Mouse (Mus musculus) stomach, embryonic 14.5 days (tissue): ENCODE results near the gene Myh6. TPM values are rescaled to one million over a fixed set of nuclear protein-coding genes. Genes with fewer than 3 reads are reported as not detected.

Source experiments
- ATAC-seq: fragments of 200-750 bp; cut with Nextera tagmentation; 2 replicates; pipeline ENCODE4 v1.8.0; 2017; ENCODE audit warnings: low read depth, moderate TSS enrichment; ENCODE audit not compliant: insufficient number of reproducible peaks, insufficient read depth, low FRiP score
- H3K27ac ChIP-seq: fragments of 300-500 bp; sonication (generic); 2 replicates; pipeline ENCODE4 v1.5.1; 2014; ENCODE audit warnings: mild to moderate bottlenecking, low read length, moderate library complexity, mixed read lengths
- H3K27me3 ChIP-seq: fragments of 300-500 bp; sonication (generic); 2 replicates; pipeline ENCODE4 v1.6.1; 2014; ENCODE audit warnings: low read length, control low read depth, mixed read lengths; ENCODE audit not compliant: control insufficient read depth, insufficient read depth
- H3K36me3 ChIP-seq: fragments of 300-500 bp; sonication (generic); 2 replicates; pipeline ENCODE4 v1.6.1; 2014; ENCODE audit warnings: mild to moderate bottlenecking, control low read depth, low read length, moderate library complexity, mixed read lengths; ENCODE audit not compliant: control insufficient read depth, insufficient read depth
- H3K4me1 ChIP-seq: fragments of 300-500 bp; sonication (generic); 2 replicates; pipeline ENCODE4 v1.6.1; 2014; ENCODE audit warnings: low read length, control low read depth, mixed read lengths; ENCODE audit not compliant: control insufficient read depth, insufficient read depth
- H3K4me2 ChIP-seq: fragments of 300-500 bp; sonication (generic); replicated peaks from 2 replicates; pipeline ENCODE4 v1.6.1; 2014; ENCODE audit warnings: low read depth, low read length, control low read depth
- H3K4me3 ChIP-seq: fragments of 300-500 bp; sonication (generic); 2 replicates; pipeline ENCODE4 v1.5.1; 2014; ENCODE audit warnings: low read depth, low read length, control low read depth
- H3K9ac ChIP-seq: fragments of 300-500 bp; sonication (generic); replicated peaks from 2 replicates; pipeline ENCODE4 v1.6.1; 2014; ENCODE audit warnings: low read depth, mild to moderate bottlenecking, control low read depth, low read length, moderate library complexity, mixed read lengths
- H3K9me3 ChIP-seq: fragments of 300-500 bp; sonication (generic); 2 replicates; pipeline ENCODE4 v1.6.1; 2016; ENCODE audit warnings: low read depth, low read length, control low read depth; ENCODE audit not compliant: control insufficient read depth
- WGBS: fragments of 180-500 bp; shearing (Covaris S2); extraction: QIAGEN DNeasy Blood & Tissue Kit; methylation state at CpG from one replicate; pipeline ENCODE4 v1.1.7; 2014; 5-methylcytosine and 5-hydroxymethylcytosine counted together
- polyA plus RNA-seq: library from polyadenylated mRNA; unstranded; fragments of >200 nt; fragmentation: Nextera tagmentation; extraction: Ambion mirVana; gene quantifications from 2 replicates; pipeline ENCODE4 v1.2.1, GENCODE M21; 2014

Gene Myh6
- polyA plus RNA-seq, 1 experiment from 2014 or later: 0.75 TPM

- Histone ChIP-seq H3K27me3 (no peaks in the 10 kb centered on the region), H3K27ac (no peak overlapping the region), H3K9me3 (no peaks in the 10 kb centered on the region), H3K4me3 (no peak overlapping the region), H3K4me2 (no peak overlapping the region), H3K36me3 (no peaks in the 10 kb centered on the region), H3K4me1 (peaks cover 16% of the 10 kb centered on the region; the same call in 1 of the 2 replicates), H3K9ac (no peak overlapping the region)
- ATAC-seq: no peak
Observed at GRCm38 (mm10) chr14:54998680-54999079, 32.0 kb upstream of the Myh6 start.

- Histone ChIP-seq H3K36me3 (no peaks in the 10 kb centered on the region), H3K4me3 (no peak overlapping the region), H3K9me3 (no peaks in the 10 kb centered on the region), H3K27me3 (no peaks in the 10 kb centered on the region), H3K4me1 (peaks cover 16% of the 10 kb centered on the region; the same call in 1 of the 2 replicates), H3K4me2 (no peak overlapping the region), H3K27ac (peak overlapping the region; percentile 61; the same call in 1 of the 2 replicates), H3K9ac (no peak overlapping the region)
- 54% methylated on average over 4 of the region's 4 CpGs for WGBS
- ATAC-seq: no peak
Observed at GRCm38 (mm10) chr14:54997297-54997696, 30.6 kb upstream of the Myh6 start.

- peaks cover 16% of the 10 kb centered on the region; the same call in 1 of the 2 replicates for H3K4me1 ChIP-seq
- H3K4me2 ChIP-seq: no peak overlapping the region
- no peak for ATAC-seq
- no peaks in the 10 kb centered on the region for H3K9me3 ChIP-seq
- 66% methylated on average over 9 of the region's 9 CpGs for WGBS
- no peaks in the 10 kb centered on the region for H3K36me3 ChIP-seq
- no peak overlapping the region for H3K4me3 ChIP-seq
- H3K9ac ChIP-seq: no peak overlapping the region
- H3K27me3 ChIP-seq: no peaks in the 10 kb centered on the region
- peak overlapping the region; percentile 61; the same call in 1 of the 2 replicates for H3K27ac ChIP-seq
Observed at GRCm38 (mm10) chr14:54996793-54997192, 30.1 kb upstream of the Myh6 start.

GRCm38 (mm10) chr14:54995457-54996138 is 28.9 kb upstream of the Myh6 start:
- Histone ChIP-seq H3K27me3 (no peaks in the 10 kb centered on the region), H3K9me3 (no peaks in the 10 kb centered on the region), H3K4me3 (no peak overlapping the region), H3K4me2 (no peak overlapping the region), H3K27ac (peak overlapping the region; percentile 27; the same call in 1 of the 2 replicates), H3K36me3 (no peaks in the 10 kb centered on the region), H3K9ac (no peak overlapping the region), H3K4me1 (peaks cover 16% of the 10 kb centered on the region; the same call in 1 of the 2 replicates)
- no peak for ATAC-seq
- 44% methylated on average over 14 of the region's 14 CpGs for WGBS

DNA sequence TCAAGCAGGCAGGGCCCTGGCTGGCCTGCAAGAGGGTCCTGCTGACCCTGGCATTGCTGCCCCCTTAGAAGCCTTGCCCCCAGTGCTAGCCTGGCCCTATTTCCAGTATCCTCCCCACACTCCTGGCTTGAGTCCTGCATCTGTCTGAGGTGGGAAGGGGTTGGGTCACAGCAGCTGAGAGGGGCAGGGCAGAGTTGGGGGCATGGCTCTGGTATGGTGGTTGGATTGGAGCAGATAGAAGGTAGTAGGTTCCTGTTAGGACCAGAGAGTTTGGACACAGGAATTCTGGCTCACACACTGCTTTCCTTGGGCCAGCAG is 28.1 kb upstream of the Myh6 start:
- Histone ChIP-seq H3K4me1 (peaks cover 16% of the 10 kb centered on the region; the same call in 1 of the 2 replicates), H3K27ac (no peak overlapping the region; the same call in 1 of the 2 replicates), H3K4me3 (no peak overlapping the region), H3K4me2 (no peak overlapping the region), H3K9me3 (no peaks in the 10 kb centered on the region), H3K27me3 (no peaks in the 10 kb centered on the region), H3K36me3 (no peaks in the 10 kb centered on the region), H3K9ac (no peak overlapping the region)
- ATAC-seq: no peak

- peak; percentile 29; the same call in 1 of the 2 replicates for ATAC-seq
- no peaks in the 10 kb centered on the region for H3K36me3 ChIP-seq
- H3K27me3 ChIP-seq: no peaks in the 10 kb centered on the region
- H3K4me3 ChIP-seq: no peak within 1 kb of the TSS
- 47% methylated on average over 11 of the region's 11 CpGs for WGBS
- no peak within 1 kb of the TSS for H3K9ac ChIP-seq
- peak within 1 kb of the TSS; percentile 27; the same call in 1 of the 2 replicates for H3K27ac ChIP-seq
- H3K4me1 ChIP-seq: peaks cover 16% of the 10 kb centered on the region; the same call in 1 of the 2 replicates
- no peak within 1 kb of the TSS for H3K4me2 ChIP-seq
- no peaks in the 10 kb centered on the region for H3K9me3 ChIP-seq
Observed at GRCm38 (mm10) chr14:54994136-54994868, 27.6 kb upstream of the Myh6 start, which contains the start of gene Myh7. Gene Myh7 (minus strand): TSS chr14:54994626.

DNA sequence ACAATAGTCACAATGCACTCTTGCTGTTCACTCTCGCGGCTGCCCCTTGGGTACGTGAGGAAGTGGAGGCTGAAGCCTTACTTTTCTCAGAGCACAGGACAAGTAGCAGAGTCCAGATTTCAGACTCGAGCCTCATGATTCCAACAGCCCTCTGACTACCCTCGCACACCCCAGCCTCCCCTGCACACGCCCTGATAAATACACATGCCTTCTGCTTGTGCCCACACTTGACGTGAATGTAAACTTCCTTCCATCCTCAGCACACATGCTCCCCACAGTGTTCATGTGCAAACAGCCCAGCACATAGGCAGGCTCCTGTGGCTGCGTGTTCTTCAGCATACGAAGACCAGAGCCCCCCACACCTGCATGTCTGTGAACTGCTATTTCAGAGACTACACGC is 26.9 kb upstream of the Myh6 start:
- Histone ChIP-seq H3K4me1 (peaks cover 16% of the 10 kb centered on the region; the same call in 1 of the 2 replicates), H3K9me3 (no peaks in the 10 kb centered on the region), H3K4me2 (no peak overlapping the region), H3K27ac (no peak overlapping the region), H3K36me3 (no peaks in the 10 kb centered on the region), H3K27me3 (no peaks in the 10 kb centered on the region), H3K4me3 (no peak overlapping the region), H3K9ac (no peak overlapping the region)
- WGBS: 47% methylated on average over 10 of the region's 10 CpGs
- peak; percentile 68; the same call in 1 of the 2 replicates for ATAC-seq

DNA sequence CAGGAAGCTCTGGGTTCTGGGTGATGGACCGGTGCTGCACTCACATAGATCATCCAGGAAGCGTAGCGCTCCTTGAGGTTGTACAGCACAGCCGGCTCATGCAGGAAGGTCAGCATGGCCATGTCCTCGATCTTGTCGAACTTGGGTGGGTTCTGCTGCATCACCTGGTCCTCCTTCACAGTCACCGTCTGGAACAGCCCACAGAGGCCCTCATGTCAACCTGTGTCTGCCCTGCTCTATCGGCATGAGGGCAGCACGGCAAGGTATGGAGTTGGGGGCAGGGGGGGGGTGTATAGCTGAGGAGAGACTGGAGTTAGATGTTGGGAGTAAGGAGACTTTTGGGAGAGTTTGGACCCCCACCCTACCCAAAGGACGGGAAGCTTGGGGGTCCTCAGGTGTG is 25.5 kb upstream of the Myh6 start:
- ATAC-seq: no peak
- WGBS: 86% methylated on average over 10 of the region's 10 CpGs
- no peak overlapping the region for H3K27ac ChIP-seq

More for the DNA sequence above, 25.5 kb upstream of the Myh6 start:
- H3K9me3 ChIP-seq: no peaks in the 10 kb centered on the region
- H3K4me1 ChIP-seq: peaks cover 16% of the 10 kb centered on the region; the same call in 1 of the 2 replicates
- no peaks in the 10 kb centered on the region for H3K27me3 ChIP-seq
- no peak overlapping the region for H3K4me2 ChIP-seq
- H3K9ac ChIP-seq: no peak overlapping the region
- no peak overlapping the region for H3K4me3 ChIP-seq
- no peaks in the 10 kb centered on the region for H3K36me3 ChIP-seq
